In the genomic region with DNA sequence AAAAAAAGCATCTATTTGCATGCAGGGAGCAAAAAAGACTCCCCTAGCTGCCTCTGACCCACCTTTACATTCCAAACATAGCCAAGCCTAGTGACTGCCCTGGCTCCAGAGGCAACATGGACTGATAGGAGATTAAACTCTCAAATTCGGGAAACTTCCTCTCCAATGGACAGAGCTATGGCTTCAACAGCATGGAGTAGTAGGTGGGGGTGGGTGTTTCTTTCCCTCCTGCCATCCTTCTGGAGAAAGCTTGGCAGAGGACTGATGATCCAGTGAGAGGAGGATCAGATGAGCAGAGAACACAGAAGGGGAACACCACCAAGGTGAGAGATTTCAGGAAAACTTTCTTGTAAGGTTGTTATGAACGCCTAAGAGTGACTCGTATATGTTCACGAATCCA, we compare ENCODE assay signal across 29 mouse cellular contexts.
"Had no signal": no experiment of that assay in that cellular context is flagged by ENCODE, and none has a peak within 500 bp of the region (broad histone marks: within the 10 kb centered on the region; RNA-seq: fewer than 3 reads in every experiment).

No protein-coding gene starts in this region.

- H3K27ac ChIP-seq: limb, embryonic 10.5 days; limb, embryonic 12.5 days; limb, embryonic 13.5 days; limb, embryonic 15.5 days; liver, embryonic 12.5 days; liver, embryonic 13.5 days; liver, embryonic 14.5 days; lung, embryonic 15.5 days; macrophage; midbrain, embryonic 10.5 days; midbrain, embryonic 12.5 days; midbrain, embryonic 13.5 days; midbrain, embryonic 15.5 days had no signal

- H3K4me3 ChIP-seq: limb, embryonic 10.5 days; limb, embryonic 12.5 days; limb, embryonic 13.5 days; limb, embryonic 15.5 days; liver, embryonic 12.5 days; liver, embryonic 13.5 days; liver, embryonic 15.5 days; lung, embryonic 15.5 days; megakaryocyte, embryonic 14.5 days; midbrain, embryonic 10.5 days; midbrain, embryonic 12.5 days; midbrain, embryonic 13.5 days; midbrain, embryonic 15.5 days; myocyte had no signal

- H3K27me3 ChIP-seq: limb, embryonic 12.5 days; limb, embryonic 13.5 days; limb, embryonic 15.5 days; liver, embryonic 12.5 days; liver, embryonic 13.5 days; liver, embryonic 15.5 days; lung, embryonic 15.5 days; megakaryocyte, embryonic 14.5 days; midbrain, embryonic 12.5 days; midbrain, embryonic 13.5 days; midbrain, embryonic 15.5 days had no signal

- H3K4me1 ChIP-seq: limb, embryonic 10.5 days; limb, embryonic 12.5 days; liver, embryonic 12.5 days; midbrain, embryonic 10.5 days; midbrain, embryonic 12.5 days; midbrain, embryonic 13.5 days; midbrain, embryonic 15.5 days had no signal

- DNase-seq: left cerebral cortex, postnatal 4 days; liver; liver, embryonic 13.5 days; liver, postnatal 0 days; lung, adult 18-20 months; lung, adult 2 months; lung, embryonic 14.5 days; lung, postnatal 10 days; lung, postnatal 14 days; lung, postnatal 36 days; lung, postnatal 4 days; midbrain, embryonic 14.5 days had no signal

- ATAC-seq: liver, embryonic 12.5 days; liver, postnatal 0 days; lung, postnatal 0 days; midbrain, embryonic 13.5 days; midbrain, embryonic 15.5 days; midbrain, embryonic 16.5 days had no signal
